Comparison of ENCODE assay signal across 8 mouse cellular contexts in the genomic region with DNA sequence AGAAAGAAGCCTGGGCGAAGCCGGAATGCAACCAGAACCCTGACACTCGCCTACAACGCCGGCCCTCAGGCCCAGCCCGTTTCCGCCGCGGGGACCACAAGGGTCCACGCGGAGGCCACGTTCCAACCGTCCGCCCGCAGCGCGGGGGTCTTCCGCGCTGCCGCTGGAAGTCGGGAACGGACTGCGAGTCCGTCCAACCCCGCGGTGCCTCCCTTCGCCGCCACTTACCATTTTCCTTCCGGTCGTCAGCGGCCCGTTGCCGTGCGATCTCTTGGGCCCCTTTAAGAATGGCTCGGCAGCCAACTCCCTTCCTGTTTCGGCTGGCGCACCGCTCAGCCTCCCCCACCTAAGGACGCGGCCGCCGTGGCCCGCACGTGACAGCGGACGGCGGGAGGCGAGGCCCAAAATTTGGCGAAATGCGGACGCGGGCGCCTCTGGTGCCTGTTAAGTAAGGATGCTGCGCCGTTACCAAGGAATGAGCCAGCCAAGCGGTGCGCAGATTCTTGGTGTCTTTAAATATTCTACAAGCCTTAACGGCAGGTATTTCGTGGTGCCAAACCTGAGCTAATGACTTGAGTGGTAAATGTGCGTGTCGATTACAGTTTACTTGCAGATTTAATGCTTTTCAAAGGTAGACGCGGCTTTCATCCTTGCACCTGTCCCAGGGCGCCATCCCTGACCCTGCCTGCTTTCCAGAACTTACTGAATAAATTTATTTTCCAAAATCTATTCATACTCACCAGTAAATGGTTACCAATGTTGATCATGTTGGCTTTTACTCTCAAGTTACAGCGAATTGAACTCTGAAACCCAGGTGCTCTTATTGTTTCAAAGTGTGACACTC. TPM values are rescaled to one million over a fixed set of nuclear protein-coding genes. Genes with fewer than 3 reads are reported as not detected.
DNase-seq lines count a peak whose midpoint lies in the region; ATAC-seq lines count a peak whose summit lies in the region.

Gene Gmfb, minus strand, starts transcription at position 370 of the 844 bp plus-strand sequence.

- H3K9ac ChIP-seq in hindbrain, embryonic 12.5 days = peak within 1 kb of the TSS; percentile 87

- H3K4me1 ChIP-seq in hindbrain, embryonic 12.5 days = peaks cover 14% of the 10 kb centered on the region

- DNase-seq in NIH3T3 (ENCODE audit: low read depth) = peak; percentile 94
- DNase-seq in cerebellum, postnatal 10 days = peak; percentile 97 to 98
- peak; percentile 92 to 95 for DNase-seq in frontal cortex, postnatal 10 days (ENCODE audit: low spot score in 2 of 2)
- peak; percentile 94 to 95 for DNase-seq in layer of hippocampus, postnatal 25 days (ENCODE audit: extremely low spot score in 1 of 2, low spot score in 1 of 2)
- DNase-seq in lung, postnatal 25 days (ENCODE audit: low spot score) = peak; percentile 97
- DNase-seq in retina, embryonic 14.5 days (ENCODE audit: low spot score) = peak; percentile 93
- peak; percentile 97 for DNase-seq in thymus, postnatal 4 days

- peak; percentile 97 for ATAC-seq in hindbrain, embryonic 12.5 days (ENCODE audit: low FRiP score)

- H3K4me2 ChIP-seq in hindbrain, embryonic 12.5 days (replicated peaks) = peak within 1 kb of the TSS; percentile 67

- whole genome bisulfite sequencing in hindbrain, embryonic 12.5 days = under 1% methylated on average over 65 of the region's 65 CpGs

- H3K27me3 ChIP-seq in hindbrain, embryonic 12.5 days = peaks cover 6% of the 10 kb centered on the region; the same call in 1 of the 2 replicates

- no peaks in the 10 kb centered on the region for H3K9me3 ChIP-seq in hindbrain, embryonic 12.5 days (replicated peaks)

- H3K36me3 ChIP-seq in hindbrain, embryonic 12.5 days = peaks cover 3% of the 10 kb centered on the region; the same call in 1 of the 2 replicates

- peak within 1 kb of the TSS; percentile 77 for H3K4me3 ChIP-seq in hindbrain, embryonic 12.5 days

- H3K27ac ChIP-seq in hindbrain, embryonic 12.5 days = peak within 1 kb of the TSS; percentile 87

RNA-seq across cellular contexts. Expression of gene Gmfb, which starts in this region (rescaled TPM):
- 102 and 111 TPM in 2 replicates for polyA plus RNA-seq in hindbrain, embryonic 12.5 days (2016; fragmentation: Nextera tagmentation; extraction: Ambion mirVana)
- total RNA-seq in layer of hippocampus, postnatal 25 days (2021) = 100 to 1,000 TPM; 163 to 168 TPM

Comparison
In these comparisons a context has a peak if more than half of its experiments do, and no peak if none do; other contexts are left out.
1. Peak in every context shown above with its lines: DNase-seq, ATAC-seq, H3K4me3 ChIP-seq and H3K27ac ChIP-seq.